Mouse (Mus musculus) gastrocnemius, adult 2 months (tissue): ENCODE data around the gene Sox15. TPM values are rescaled to one million over a fixed set of nuclear protein-coding genes. Genes with fewer than 3 reads are reported as not detected.

Experiments
- DNase-seq: peaks from one replicate; pipeline ENCODE4 v3.0.0; 2022
- H3K27ac ChIP-seq: fragments of 200-600 bp; 2 replicates; pipeline ENCODE4 v1.8.1; 2022; ENCODE audit warnings: mild to moderate bottlenecking
- H3K4me3 ChIP-seq: fragments of 200-600 bp; 2 replicates; pipeline ENCODE4 v1.8.1; 2022; ENCODE audit warnings: mild to moderate bottlenecking, moderate library complexity
- CTCF ChIP-seq: fragments of 200-600 bp; IDR thresholded peaks from 2 replicates; pipeline ENCODE4 v1.8.1; 2022; ENCODE audit warnings: antibody characterized with exemption, mild to moderate bottlenecking, moderate library complexity
- intact Hi-C: fragments of 180-260 bp; cut with DNase I; formaldehyde crosslinking; loops from one replicate; pipeline ENCODE4 v1.15.1; 2025
- total RNA-seq, 2 experiments: library from RNA; stranded (reverse); gene quantifications; 2 replicates each; pipeline ENCODE4 v1.2.3; 2021

The Sox15 gene
- total RNA-seq, 2 experiments from 2014 or later = not detected

- Histone ChIP-seq H3K27ac (peak overlapping the region; percentile 38; the same call in 1 of the 2 replicates), H3K4me3 (no peak overlapping the region)
- intact Hi-C loops = loop anchor here (2.0 kb wide), 1 partner anchor 28 kb away; no protein-coding TSS in a partner anchor
- TF ChIP-seq CTCF = peak; percentile 90
- peak; percentile 43 for DNase-seq
Measured at GRCm38 (mm10) chr11:69656617-69657461, 1.7 kb downstream of the Sox15 start.

- H3K27ac ChIP-seq = no peak overlapping the region
- no peak for DNase-seq
- intact Hi-C loops = loop anchor here (2.0 kb wide), 1 partner anchor 29 kb away; no protein-coding TSS in a partner anchor
- no peak overlapping the region for H3K4me3 ChIP-seq
- TF ChIP-seq CTCF = no peak
Measured at GRCm38 (mm10) chr11:69657462-69657881, 2.4 kb downstream of the Sox15 start.

GRCm38 (mm10) chr11:69661221-69661881 lies 6.2 kb downstream of the Sox15 start:
- peak overlapping the region; percentile 97 for H3K27ac ChIP-seq
- intact Hi-C loops = loop anchor here (10.0 kb wide), 1 partner anchor 333 kb away; the partner anchor contains the start of genes Gabarap and Phf23
- TF ChIP-seq CTCF = no peak
- no peak for DNase-seq
- H3K4me3 ChIP-seq = peak overlapping the region; percentile 88

- Histone ChIP-seq H3K4me3 (peak within 1 kb of the TSS; percentile 88), H3K27ac (peak within 1 kb of the TSS; percentile 97)
- peak; percentile 95 for DNase-seq
- intact Hi-C loops = loop anchor here (2.0 to 10.0 kb wide), 2 partner anchors 82 to 332 kb away; partner anchors contain the start of genes Gabarap, Phf23, Trp53 and Wrap53
- TF ChIP-seq CTCF = peak; percentile 41
Measured at GRCm38 (mm10) chr11:69662213-69662966, 7.3 kb downstream of the Sox15 start, which contains the start of gene Mpdu1. Gene Mpdu1 (minus strand): TSS chr11:69662642.

- peak; percentile 45 for DNase-seq
- no peak for TF ChIP-seq CTCF
- peak overlapping the region; percentile 97 for H3K27ac ChIP-seq
- intact Hi-C loops = loop anchor here (2.0 to 10.0 kb wide), 2 partner anchors 82 to 332 kb away; partner anchors contain the start of genes Gabarap, Phf23, Trp53 and Wrap53
- H3K4me3 ChIP-seq = peak overlapping the region; percentile 88
Measured at GRCm38 (mm10) chr11:69662967-69663671, 8.0 kb downstream of the Sox15 start.

- DNase-seq = peak; percentile 34
- intact Hi-C loops = loop anchor here (2.0 to 10.0 kb wide), 2 partner anchors 83 to 331 kb away; partner anchors contain the start of genes Gabarap, Phf23, Trp53 and Wrap53
- Histone ChIP-seq H3K4me3 (no peak overlapping the region; the same call in 1 of the 2 replicates), H3K27ac (peak overlapping the region; percentile 97)
- no peak for TF ChIP-seq CTCF
Measured at GRCm38 (mm10) chr11:69663795-69664194, 8.7 kb downstream of the Sox15 start.

- Histone ChIP-seq H3K27ac (peak overlapping the region; percentile 97), H3K4me3 (0 out of 2 replicates have a peak overlapping the region, but pooled peaks have one; percentile 41)
- no peak for DNase-seq
- intact Hi-C loops = loop anchor here (10.0 kb wide), 1 partner anchor 330 kb away; the partner anchor contains the start of genes Gabarap and Phf23
- TF ChIP-seq CTCF = no peak
Measured at GRCm38 (mm10) chr11:69664841-69665240, 9.7 kb downstream of the Sox15 start.

- TF ChIP-seq CTCF = no peak
- intact Hi-C loops = loop anchor here (10.0 kb wide), 1 partner anchor 329 kb away; the partner anchor contains the start of genes Gabarap and Phf23
- peak overlapping the region; percentile 41 for H3K4me3 ChIP-seq
- no peak for DNase-seq
- H3K27ac ChIP-seq = peak overlapping the region; percentile 16; the same call in 1 of the 2 replicates
Measured at GRCm38 (mm10) chr11:69665457-69665960, 10.4 kb downstream of the Sox15 start.

GRCm38 (mm10) chr11:69665961-69666664 lies 11.0 kb downstream of the Sox15 start, which contains the start of gene Cd68:
Gene Cd68 (minus strand): TSS chr11:69666153.
- no peak for TF ChIP-seq CTCF
- intact Hi-C loops = loop anchor here (10.0 kb wide), 1 partner anchor 329 kb away; the partner anchor contains the start of genes Gabarap and Phf23
- H3K4me3 ChIP-seq = peak within 1 kb of the TSS; percentile 41
- H3K27ac ChIP-seq = peak within 1 kb of the TSS; percentile 16; the same call in 1 of the 2 replicates
- DNase-seq = peak; percentile 61

- no peak overlapping the region for H3K4me3 ChIP-seq
- TF ChIP-seq CTCF = no peak
- intact Hi-C loops = loop anchor here (10.0 kb wide), 1 partner anchor 328 kb away; the partner anchor contains the start of genes Gabarap and Phf23
- DNase-seq = no peak
- no peak overlapping the region for H3K27ac ChIP-seq
Measured at GRCm38 (mm10) chr11:69666665-69667005, 11.5 kb downstream of the Sox15 start.
